Mouse (Mus musculus) ES-CJ7 (cell line): Measurements from ENCODE around the gene Lrrc49.

Experiments
- DNase-seq: peaks from one replicate; pipeline ENCODE4 v3.0.0; 2011; ENCODE audit warnings: low read depth, low spot score

The Lrrc49 gene

GRCm38 (mm10) chr9:60543422-60544015 lies 144.4 kb downstream of the Lrrc49 start:
- peak; percentile 78 for DNase-seq

GRCm38 (mm10) chr9:60530310-60530709 lies 157.6 kb downstream of the Lrrc49 start:
- no peak for DNase-seq

GRCm38 (mm10) chr9:60529348-60530243 lies 158.4 kb downstream of the Lrrc49 start:
- no peak for DNase-seq

GRCm38 (mm10) chr9:60528269-60528668 lies 159.7 kb downstream of the Lrrc49 start:
- DNase-seq: no peak

GRCm38 (mm10) chr9:60527836-60528235 lies 160.1 kb downstream of the Lrrc49 start:
- no peak for DNase-seq

GRCm38 (mm10) chr9:60527051-60527450 lies 160.9 kb downstream of the Lrrc49 start:
- DNase-seq: no peak

- no peak for DNase-seq
Observed at GRCm38 (mm10) chr9:60526195-60526594, 161.8 kb downstream of the Lrrc49 start.

- DNase-seq: peak; percentile 33
Observed at GRCm38 (mm10) chr9:60521806-60522264, 166.1 kb downstream of the Lrrc49 start, which contains the start of gene Thsd4. Gene Thsd4, minus strand, starts transcription at chr9:60522046.

GRCm38 (mm10) chr9:60521143-60521542 lies 166.8 kb downstream of the Lrrc49 start:
- no peak for DNase-seq

- DNase-seq: no peak
Observed at GRCm38 (mm10) chr9:60519601-60520000, 168.4 kb downstream of the Lrrc49 start.
